Mouse (Mus musculus) testis, adult 2 months (tissue): ENCODE results near the gene Dclre1c.
A peak's percentile ranks its signal among the peaks of the same experiment; 100 is the strongest.

Source experiments
- CTCF ChIP-seq: fragments of 200-500 bp; IDR thresholded peaks from 2 replicates; pipeline ENCODE4 v1.5.1; 2012; ENCODE audit warnings: low read depth, mild to moderate bottlenecking, inconsistent platforms, low read length, moderate library complexity; ENCODE audit not compliant: control insufficient read depth, insufficient read depth, insufficient replicate concordance
- POLR2A ChIP-seq: fragments of 200-500 bp; IDR thresholded peaks from 2 replicates; pipeline ENCODE4 v1.6.1; 2012; ENCODE audit warnings: low read depth, mild to moderate bottlenecking, inconsistent platforms, low read length, moderate library complexity; ENCODE audit not compliant: control insufficient read depth

DNA sequence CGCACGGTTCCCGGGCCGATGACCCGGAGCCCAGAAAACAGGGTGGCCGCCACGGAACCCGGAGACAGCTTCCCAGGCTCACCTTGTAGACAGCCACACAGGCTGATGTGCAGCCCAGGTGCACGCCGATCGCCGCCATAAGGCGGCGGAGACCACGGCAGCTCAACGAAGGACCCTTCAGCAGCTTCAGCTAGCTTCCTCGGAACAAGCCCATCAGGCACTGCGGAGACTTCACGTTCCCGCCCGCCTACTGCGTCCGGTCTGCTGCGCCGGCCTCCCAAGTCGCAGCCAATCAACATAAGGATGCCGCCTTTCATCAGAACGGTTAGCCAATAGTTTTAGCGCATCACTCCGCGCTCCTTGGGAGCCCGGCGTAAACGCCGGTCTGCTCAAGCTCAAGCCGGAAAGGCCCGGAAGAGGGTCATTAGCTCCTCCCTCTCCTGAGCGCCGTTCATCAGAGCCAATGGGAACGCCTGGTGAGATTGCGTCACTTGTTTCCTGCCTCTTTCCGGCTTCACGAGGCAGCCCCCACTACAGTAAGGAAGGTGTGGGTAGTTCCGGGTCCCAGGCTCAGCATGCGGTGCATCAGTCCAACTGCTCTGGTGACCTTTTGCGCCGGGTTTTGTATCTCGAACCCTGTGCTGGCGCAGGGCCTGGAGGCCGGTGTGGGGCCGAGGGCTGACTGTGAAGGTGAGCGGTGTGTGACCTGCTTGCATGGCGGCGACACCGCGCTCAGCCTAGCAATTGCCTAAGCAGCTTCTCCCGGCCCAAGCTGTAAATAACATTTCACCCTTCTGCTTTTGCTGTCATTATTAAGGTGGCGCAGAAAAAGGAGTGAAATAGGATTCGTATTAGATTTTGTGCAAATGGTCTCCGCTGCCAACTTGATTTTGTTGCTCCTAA is 88.9 kb downstream of the Dclre1c start, which contains the start of the genes Gm45902, Hspa14 and Cdnf:
- TF ChIP-seq CTCF, result no peak
- TF ChIP-seq POLR2A, result peak; percentile 56
